Comparison of ENCODE assay signal across 8 mouse cellular contexts in the genomic region with DNA sequence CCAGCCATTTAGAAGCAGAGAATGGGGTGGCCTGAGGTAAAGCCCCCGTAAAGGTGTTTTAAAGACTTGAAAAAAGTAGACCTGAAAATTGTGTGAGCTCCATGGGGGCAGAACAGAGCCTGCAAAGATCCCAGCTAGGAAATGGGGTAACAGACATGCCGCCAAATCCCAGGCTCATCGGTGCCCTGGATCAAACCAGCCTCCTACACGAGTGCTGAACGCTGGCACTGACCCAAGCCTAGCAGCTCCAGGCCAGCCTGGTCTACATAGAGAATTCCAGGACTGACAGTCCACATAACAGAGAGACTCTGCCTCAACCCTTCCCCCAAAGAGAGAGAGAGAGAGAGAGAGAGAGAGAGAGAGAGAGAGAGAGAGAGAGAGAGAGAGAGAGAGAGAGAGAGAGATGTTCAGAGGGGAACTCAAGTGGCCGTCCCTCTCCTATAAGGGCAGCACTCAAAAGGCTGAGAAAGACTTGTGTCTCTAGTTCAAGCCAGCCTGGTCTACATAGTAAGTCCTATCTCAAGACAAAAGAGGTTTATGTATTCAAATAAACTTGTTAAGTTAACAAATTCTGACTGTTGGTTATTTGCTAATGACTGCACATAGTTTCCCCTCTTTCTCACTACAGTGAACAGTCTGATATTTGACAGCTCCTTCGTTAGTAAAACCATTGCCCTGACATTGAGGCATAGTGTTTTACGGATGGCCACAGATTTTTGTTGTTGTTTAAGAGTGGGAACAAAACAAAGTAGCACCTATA. TPM values are rescaled to one million over a fixed set of nuclear protein-coding genes. Genes with fewer than 3 reads are reported as not detected.
A peak's percentile ranks its signal among the peaks of the same experiment; 100 is the strongest.
DNase-seq lines count a peak whose midpoint lies in the region; ATAC-seq and TF ChIP-seq lines count a peak whose summit lies in the region.

No protein-coding gene starts in this region.

- no peak for ATAC-seq in heart, embryonic 12.5 days (ENCODE audit: insufficient number of reproducible peaks, low FRiP score)
- ATAC-seq in G1E (ENCODE audit: extremely low read depth, insufficient number of reproducible peaks, low FRiP score, poor library complexity, severe bottlenecking), result no peak
- ATAC-seq in hindbrain, embryonic 13.5 days (ENCODE audit: low FRiP score), result no peak
- ATAC-seq in midbrain, embryonic 13.5 days, result no peak
- no peak for ATAC-seq in megakaryocyte-erythroid progenitor cell, adult 5-6 weeks (replicated peaks; ENCODE audit: low FRiP score, low TSS enrichment, poor library complexity, severe bottlenecking)

- H3K9ac ChIP-seq in heart, embryonic 12.5 days, result peak overlapping the region; percentile 88
- peak overlapping the region; percentile 84; the same call in 1 of the 2 replicates for H3K9ac ChIP-seq in hindbrain, embryonic 13.5 days
- H3K9ac ChIP-seq in midbrain, embryonic 13.5 days (replicated peaks), result peak overlapping the region; percentile 75

- H3K36me3 ChIP-seq in heart, embryonic 12.5 days, result 0 out of 2 replicates have a peak, but pooled peaks cover 5% of the 10 kb centered on the region
- peaks cover 31% of the 10 kb centered on the region for H3K36me3 ChIP-seq in G1E (replicated peaks)
- 0 out of 2 replicates have a peak, but pooled peaks cover 5% of the 10 kb centered on the region for H3K36me3 ChIP-seq in hindbrain, embryonic 13.5 days
- H3K36me3 ChIP-seq in midbrain, embryonic 13.5 days, result 0 out of 2 replicates have a peak, but pooled peaks cover 2% of the 10 kb centered on the region

- WGBS in heart, embryonic 12.5 days, result 35% methylated on average over 8 of the region's 8 CpGs
- WGBS in hindbrain, embryonic 13.5 days, result 56% methylated on average over 8 of the region's 8 CpGs
- 49% methylated on average over 8 of the region's 8 CpGs for WGBS in midbrain, embryonic 13.5 days

- H3K4me2 ChIP-seq in heart, embryonic 12.5 days, result peak overlapping the region; percentile 71
- peak overlapping the region; percentile 65 for H3K4me2 ChIP-seq in hindbrain, embryonic 13.5 days
- peak overlapping the region; percentile 65 for H3K4me2 ChIP-seq in midbrain, embryonic 13.5 days (replicated peaks)

- H3K4me1 ChIP-seq in heart, embryonic 12.5 days (replicated peaks), result peaks cover 11% of the 10 kb centered on the region
- H3K4me1 ChIP-seq in G1E (ENCODE audit: insufficient read depth, low read depth, low read length), result peaks cover 38% of the 10 kb centered on the region
- H3K4me1 ChIP-seq in hindbrain, embryonic 13.5 days (replicated peaks), result peaks cover 11% of the 10 kb centered on the region
- peaks cover 17% of the 10 kb centered on the region for H3K4me1 ChIP-seq in midbrain, embryonic 13.5 days (replicated peaks)

- intact Hi-C loops in heart, postnatal 25 days (cut with DNase I), result no loop called here

- peak overlapping the region; percentile 99 for H3K4me3 ChIP-seq in heart, embryonic 12.5 days
- peak overlapping the region; percentile 87 for H3K4me3 ChIP-seq in G1E (ENCODE audit: low read depth, low read length)
- peak overlapping the region; percentile 77 for H3K4me3 ChIP-seq in hindbrain, embryonic 13.5 days
- peak overlapping the region; percentile 80 for H3K4me3 ChIP-seq in midbrain, embryonic 13.5 days (replicated peaks)

- no peaks in the 10 kb centered on the region for H3K9me3 ChIP-seq in heart, embryonic 12.5 days (replicated peaks)
- H3K9me3 ChIP-seq in G1E (replicated peaks), result peaks cover 4% of the 10 kb centered on the region
- H3K9me3 ChIP-seq in hindbrain, embryonic 13.5 days, result no peaks in the 10 kb centered on the region
- H3K9me3 ChIP-seq in midbrain, embryonic 13.5 days, result no peaks in the 10 kb centered on the region

- no peaks in the 10 kb centered on the region for H3K27me3 ChIP-seq in heart, embryonic 12.5 days (replicated peaks)
- no peaks in the 10 kb centered on the region for H3K27me3 ChIP-seq in G1E (ENCODE audit: insufficient read depth, low read length)
- H3K27me3 ChIP-seq in hindbrain, embryonic 13.5 days, result no peaks in the 10 kb centered on the region
- no peaks in the 10 kb centered on the region for H3K27me3 ChIP-seq in midbrain, embryonic 13.5 days

- TF ChIP-seq CTCF in G1E (IDR thresholded peaks at IDR 0.05; ENCODE audit: low read depth, low read length), result no peak

- no peak for DNase-seq in heart, postnatal 25 days (ENCODE audit: low spot score)
- DNase-seq in G1E (ENCODE audit: low spot score), result no peak
- DNase-seq in adrenal gland, adult 18-20 months (ENCODE audit: low spot score in 2 of 2), result no peak
- no peak for DNase-seq in adrenal gland, postnatal 10 days

- H3K27ac ChIP-seq in heart, embryonic 12.5 days (ENCODE audit: poor library complexity, severe bottlenecking), result no peak overlapping the region
- no peak overlapping the region for H3K27ac ChIP-seq in hindbrain, embryonic 13.5 days
- H3K27ac ChIP-seq in midbrain, embryonic 13.5 days, result no peak overlapping the region

RNA-seq across cellular contexts. Expression of gene Pus7, which starts 1.3 kb away (rescaled TPM):
- polyA plus RNA-seq in heart, embryonic 12.5 days (2016; fragmentation: Nextera tagmentation; extraction: Ambion mirVana), result 27.3 and 28.9 TPM in 2 replicates
- total RNA-seq in heart, postnatal 25 days (2021), result 1 to 10 TPM; 8.6 to 9.4 TPM
- total RNA-seq in G1E (2014; fragmentation: Nextera tagmentation) (78.8 and 84.1 TPM in 2 replicates), G1E (2017) (32.5 and 35.7 TPM in 2 replicates)
- 7.6 and 8.6 TPM in 2 replicates for polyA plus RNA-seq in G1E (2012)
- 15.8 and 16.2 TPM in 2 replicates for polyA plus RNA-seq in hindbrain, embryonic 13.5 days (2015; fragmentation: Nextera tagmentation; extraction: Ambion mirVana)
- 17.3 and 17.5 TPM in 2 replicates for polyA plus RNA-seq in midbrain, embryonic 13.5 days (2015; fragmentation: Nextera tagmentation; extraction: Ambion mirVana)
- 64.0 and 64.3 TPM in 2 replicates for total RNA-seq in megakaryocyte-erythroid progenitor cell, adult 5-6 weeks (2014; fragmentation: Nextera tagmentation)
- 84.8 and 88.0 TPM in 2 replicates for total RNA-seq in megakaryocyte-erythroid progenitor cell, adult 5-6 weeks (2017)
- total RNA-seq in adrenal gland, adult 18-20 months (2021), result 10 to 100 TPM; 18.1 to 18.6 TPM
- total RNA-seq in adrenal gland, postnatal 10 days (2021), result 10 to 100 TPM; 20.0 to 22.3 TPM

RNA-seq across cellular contexts. Expression of gene Rint1, which starts 5.3 kb away (rescaled TPM):
- 32.1 and 32.2 TPM in 2 replicates for polyA plus RNA-seq in heart, embryonic 12.5 days (2016; fragmentation: Nextera tagmentation; extraction: Ambion mirVana)
- total RNA-seq in heart, postnatal 25 days (2021), result 10 to 100 TPM; 11.3 to 12.5 TPM
- total RNA-seq in G1E (2014; fragmentation: Nextera tagmentation), result 32.4 and 34.2 TPM in 2 replicates
- total RNA-seq in G1E (2017), result 45.2 and 67.0 TPM in 2 replicates
- polyA plus RNA-seq in G1E (2012), result 12.9 and 13.8 TPM in 2 replicates
- 33.5 and 37.8 TPM in 2 replicates for polyA plus RNA-seq in hindbrain, embryonic 13.5 days (2015; fragmentation: Nextera tagmentation; extraction: Ambion mirVana)
- 35.9 and 40.2 TPM in 2 replicates for polyA plus RNA-seq in midbrain, embryonic 13.5 days (2015; fragmentation: Nextera tagmentation; extraction: Ambion mirVana)
- total RNA-seq in megakaryocyte-erythroid progenitor cell, adult 5-6 weeks (2014; fragmentation: Nextera tagmentation), result 60.8 and 62.7 TPM in 2 replicates
- total RNA-seq in megakaryocyte-erythroid progenitor cell, adult 5-6 weeks (2017), result 33.6 and 37.5 TPM in 2 replicates
- total RNA-seq in adrenal gland, adult 18-20 months (2021), result 10 to 100 TPM; 15.9 to 18.8 TPM
- 10 to 100 TPM; 17.7 to 23.8 TPM for total RNA-seq in adrenal gland, postnatal 10 days (2021)
